Mouse (Mus musculus) E14TG2a.4 (cell line): ENCODE measurements at regions not wholly inside any gene's neighbourhood (a gene's known extent, or its start where the extent isn't known, plus 50 kb on each side); places are given as distances from the start of the nearest gene placed in this dataset.

Experiments used
- CTCF ChIP-seq: conservative IDR thresholded peaks from 2 replicates; pipeline ENCODE4 v1.5.1; 2014; ENCODE audit warnings: low read length
- NANOG ChIP-seq: IDR thresholded peaks from 2 replicates; pipeline ENCODE4 v1.6.1; 2014; ENCODE audit warnings: borderline replicate concordance, low read length, mixed read lengths

- no peak for TF ChIP-seq CTCF
- no peak for TF ChIP-seq NANOG
These were observed 519.3 kb upstream of the Auts2 start for GRCm38 (mm10) chr5:133062481-133062880.
